Mouse (Mus musculus) adrenal gland, adult 2 months (tissue): ENCODE measurements at regions not wholly inside any gene's neighbourhood (a gene's known extent, or its start where the extent isn't known, plus 50 kb on each side); places are given as distances from the start of the nearest gene placed in this dataset.

Experiments used
- DNase-seq: peaks from one replicate; pipeline ENCODE4 v3.0.0; 2021

GRCm38 (mm10) chr2:124718985-124719384 lies 348.9 kb upstream of the Slc24a5 start:
- no peak for DNase-seq

GRCm38 (mm10) chr2:124719820-124720478 lies 348.0 kb upstream of the Slc24a5 start:
- DNase-seq, result peak; percentile 8

- DNase-seq, result no peak
Measured at GRCm38 (mm10) chr2:124720593-124721445, 347.1 kb upstream of the Slc24a5 start.

- no peak for DNase-seq
Measured at GRCm38 (mm10) chr2:124724171-124724570, 343.8 kb upstream of the Slc24a5 start.

GRCm38 (mm10) chr2:124724827-124725480 lies 343.0 kb upstream of the Slc24a5 start:
- DNase-seq, result no peak

GRCm38 (mm10) chr2:124727979-124728378 lies 339.9 kb upstream of the Slc24a5 start:
- no peak for DNase-seq

- DNase-seq, result no peak
Measured at GRCm38 (mm10) chr2:124732593-124732992, 335.3 kb upstream of the Slc24a5 start.

- no peak for DNase-seq
Measured at GRCm38 (mm10) chr2:124740848-124741247, 327.1 kb upstream of the Slc24a5 start.

- no peak for DNase-seq
Measured at GRCm38 (mm10) chr2:124742964-124743363, 325.0 kb upstream of the Slc24a5 start.

GRCm38 (mm10) chr2:124745045-124745444 lies 322.9 kb upstream of the Slc24a5 start:
- DNase-seq, result no peak

GRCm38 (mm10) chr2:124747119-124747518 lies 320.8 kb upstream of the Slc24a5 start:
- DNase-seq, result no peak

- no peak for DNase-seq
Measured at GRCm38 (mm10) chr2:124747627-124748026, 320.3 kb upstream of the Slc24a5 start.

GRCm38 (mm10) chr2:124751832-124752231 lies 316.1 kb upstream of the Slc24a5 start:
- no peak for DNase-seq

- DNase-seq, result no peak
Measured at GRCm38 (mm10) chr2:124753717-124754116, 314.2 kb upstream of the Slc24a5 start.

- no peak for DNase-seq
Measured at GRCm38 (mm10) chr2:124755244-124755643, 312.7 kb upstream of the Slc24a5 start.

- DNase-seq, result no peak
Measured at GRCm38 (mm10) chr2:124758992-124759391, 308.9 kb upstream of the Slc24a5 start.

- no peak for DNase-seq
Measured at GRCm38 (mm10) chr2:124763650-124764049, 304.3 kb upstream of the Slc24a5 start.

- DNase-seq, result no peak
Measured at GRCm38 (mm10) chr2:124764186-124764910, 303.6 kb upstream of the Slc24a5 start.

- no peak for DNase-seq
Measured at GRCm38 (mm10) chr2:124769267-124769967, 298.5 kb upstream of the Slc24a5 start.

GRCm38 (mm10) chr2:124770028-124770427 lies 297.9 kb upstream of the Slc24a5 start:
- no peak for DNase-seq

- DNase-seq, result peak; percentile 28
Measured at GRCm38 (mm10) chr2:124772055-124772708, 295.7 kb upstream of the Slc24a5 start.
